Mouse (Mus musculus): ENCODE data around the gene Nt5c. TPM values are rescaled to one million over a fixed set of nuclear protein-coding genes. Genes with fewer than 3 reads are reported as not detected.

The Nt5c gene
- polyA plus RNA-seq, 1 experiment from 2014 or later: 48.3 TPM

DNA sequence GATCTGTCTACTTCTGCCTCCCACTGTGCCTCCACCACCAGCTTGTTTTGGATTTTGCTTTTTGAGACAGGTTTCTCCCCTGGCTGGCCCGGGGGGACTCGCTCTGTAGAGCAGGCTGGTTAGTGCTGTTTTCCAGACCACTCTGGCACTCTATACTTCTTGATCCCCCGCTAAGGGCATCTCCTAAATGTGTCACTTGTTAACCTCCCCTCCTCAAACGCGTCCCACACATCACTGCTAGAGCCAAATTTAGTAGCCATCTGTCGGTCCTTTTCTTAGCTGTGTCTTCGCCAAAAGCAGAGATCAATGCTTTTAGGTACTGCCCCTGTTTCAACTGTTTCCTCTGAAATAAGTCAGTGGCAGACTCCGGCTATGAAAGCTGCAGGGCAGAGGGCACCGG, 27.0 kb upstream of the Nt5c start:
- 59% methylated on average over 9 of the region's 9 CpGs for WGBS (ENCODE audit: insufficient replicate concordance)
- no peak for TF ChIP-seq CTCF (IDR thresholded peaks at IDR 0.05; ENCODE audit: low read depth)
- TF ChIP-seq EP300 (IDR thresholded peaks at IDR 0.05; ENCODE audit: low read depth): no peak
- ATAC-seq: no peak
- H3K4me2 ChIP-seq (ENCODE audit: low read depth, low read length): no peak overlapping the region
- H3K4me1 ChIP-seq (ENCODE audit: insufficient read depth): peaks cover 4% of the 10 kb centered on the region; the same call in 1 of the 2 replicates
- no peak overlapping the region for H3K27ac ChIP-seq (ENCODE audit: low read depth)
- DNase-seq: no peak
- H3K9ac ChIP-seq (replicated peaks): no peak overlapping the region
- H3K36me3 ChIP-seq (replicated peaks; ENCODE audit: insufficient read depth, low read length): peaks cover 6% of the 10 kb centered on the region; the same call in 1 of the 2 replicates
- H3K27me3 ChIP-seq (ENCODE audit: insufficient read depth, low read length): no peaks in the 10 kb centered on the region
- no peak overlapping the region for H3K4me3 ChIP-seq (ENCODE audit: low read depth, low read length)
- no peaks in the 10 kb centered on the region for H3K9me3 ChIP-seq (ENCODE audit: low read length)

DNA sequence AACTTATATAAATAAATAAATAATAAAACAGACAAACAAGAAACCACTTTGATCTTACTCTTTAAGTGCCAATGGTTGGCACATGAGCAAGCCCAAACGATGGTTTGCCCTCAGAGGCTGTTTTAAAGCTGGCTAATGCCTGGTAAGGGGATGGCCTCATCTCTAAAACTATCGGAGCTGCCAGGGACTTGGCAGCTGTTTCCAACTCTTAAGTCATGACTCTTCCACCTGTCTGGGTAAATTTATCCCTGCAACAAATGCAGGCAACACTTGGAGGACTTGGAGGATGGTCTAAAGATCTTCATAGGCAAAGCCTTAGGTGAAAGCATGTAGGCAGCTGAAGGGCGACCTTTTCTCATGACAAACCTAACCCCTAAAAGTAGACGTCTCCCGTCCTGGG, 25.3 kb upstream of the Nt5c start:
- no peaks in the 10 kb centered on the region for H3K9me3 ChIP-seq (ENCODE audit: low read length)
- no peak overlapping the region for H3K4me3 ChIP-seq (ENCODE audit: low read depth, low read length)
- H3K4me2 ChIP-seq (ENCODE audit: low read depth, low read length): no peak overlapping the region
- ATAC-seq (no peak), DNase-seq (no peak)
- H3K4me1 ChIP-seq (ENCODE audit: insufficient read depth): peaks cover 15% of the 10 kb centered on the region
- H3K36me3 ChIP-seq (replicated peaks; ENCODE audit: insufficient read depth, low read length): no peaks in the 10 kb centered on the region
- no peak overlapping the region for H3K27ac ChIP-seq (ENCODE audit: low read depth)
- 79% methylated on average over 5 of the region's 5 CpGs for WGBS (ENCODE audit: insufficient replicate concordance)
- no peaks in the 10 kb centered on the region for H3K27me3 ChIP-seq (ENCODE audit: insufficient read depth, low read length)
- no peak overlapping the region for H3K9ac ChIP-seq (replicated peaks)
- no peak for TF ChIP-seq EP300 (IDR thresholded peaks at IDR 0.05; ENCODE audit: low read depth)
- TF ChIP-seq CTCF (IDR thresholded peaks at IDR 0.05; ENCODE audit: low read depth): no peak

DNA sequence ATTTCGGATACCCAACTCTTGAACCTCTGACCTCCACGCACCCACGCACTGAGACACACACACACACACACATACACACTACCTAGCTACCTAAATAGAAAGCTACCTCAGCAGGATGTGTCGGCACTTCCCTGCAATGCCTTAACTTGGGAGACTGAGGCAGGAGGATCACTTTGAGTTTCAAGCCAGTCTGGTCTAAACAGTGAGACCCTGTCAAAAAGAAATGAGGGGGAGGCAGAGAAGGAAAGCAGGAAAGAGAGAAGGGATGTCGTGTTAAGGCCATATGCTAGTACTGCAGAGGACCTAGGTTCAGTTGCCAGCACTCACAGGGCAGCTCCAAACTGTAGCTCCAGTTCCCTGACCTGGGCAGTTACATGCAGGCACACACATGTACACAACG, 23.4 kb upstream of the Nt5c start:
- Histone ChIP-seq H3K36me3 (replicated peaks; ENCODE audit: insufficient read depth, low read length) (no peaks in the 10 kb centered on the region), H3K4me3 (ENCODE audit: low read depth, low read length) (no peak overlapping the region), H3K9me3 (ENCODE audit: low read length) (no peaks in the 10 kb centered on the region), H3K4me1 (ENCODE audit: insufficient read depth) (peaks cover 33% of the 10 kb centered on the region), H3K27me3 (ENCODE audit: insufficient read depth, low read length) (no peaks in the 10 kb centered on the region), H3K9ac (replicated peaks) (no peak overlapping the region), H3K4me2 (ENCODE audit: low read depth, low read length) (no peak overlapping the region), H3K27ac (ENCODE audit: low read depth) (no peak overlapping the region)
- no peak for ATAC-seq
- WGBS (ENCODE audit: insufficient replicate concordance): 62% methylated on average over 6 of the region's 6 CpGs
- no peak for DNase-seq
- TF ChIP-seq EP300 (IDR thresholded peaks at IDR 0.05; ENCODE audit: low read depth): no peak
- TF ChIP-seq CTCF (IDR thresholded peaks at IDR 0.05; ENCODE audit: low read depth): no peak

DNA sequence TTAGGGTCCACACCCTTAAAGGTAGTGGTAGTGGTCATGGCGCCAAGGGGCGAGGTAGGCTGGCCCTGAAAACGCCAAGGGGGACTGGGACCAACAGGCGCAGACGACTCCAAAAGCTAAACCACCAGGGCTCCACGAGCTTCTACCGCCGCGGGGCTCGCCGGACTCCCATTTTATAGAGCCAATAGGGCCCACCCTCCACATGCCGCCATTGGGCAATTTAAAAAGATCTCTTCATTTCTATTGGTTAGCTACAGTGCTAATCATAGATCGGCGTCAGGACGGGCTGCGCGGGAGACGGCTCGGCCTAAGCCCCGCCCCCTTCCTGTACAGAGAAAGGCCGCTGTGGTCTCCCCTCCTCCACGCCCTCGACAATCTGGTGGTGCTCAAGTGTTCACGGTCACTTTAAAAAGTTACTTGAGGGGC, 22.6 kb upstream of the Nt5c start, which contains the start of gene Jpt1:
Jpt1 (minus strand) TSS at position 150 of the 426 bp plus-strand sequence.
- no peaks in the 10 kb centered on the region for H3K36me3 ChIP-seq (replicated peaks; ENCODE audit: insufficient read depth, low read length)
- H3K4me1 ChIP-seq (ENCODE audit: insufficient read depth): peaks cover 38% of the 10 kb centered on the region
- peak within 1 kb of the TSS; percentile 95 for H3K4me2 ChIP-seq (ENCODE audit: low read depth, low read length)
- peak within 1 kb of the TSS; percentile 91 for H3K27ac ChIP-seq (ENCODE audit: low read depth)
- H3K9ac ChIP-seq (replicated peaks): peak within 1 kb of the TSS; percentile 98
- ATAC-seq (peak; percentile 91), DNase-seq (peak; percentile 95)
- H3K9me3 ChIP-seq (ENCODE audit: low read length): no peaks in the 10 kb centered on the region
- WGBS (ENCODE audit: insufficient replicate concordance): under 1% methylated on average over 24 of the region's 24 CpGs
- H3K4me3 ChIP-seq (ENCODE audit: low read depth, low read length): peak within 1 kb of the TSS; percentile 98
- TF ChIP-seq CTCF (IDR thresholded peaks at IDR 0.05; ENCODE audit: low read depth) (no peak), EP300 (IDR thresholded peaks at IDR 0.05; ENCODE audit: low read depth) (peak; percentile 72; the same call in 1 of the 2 replicates)
- H3K27me3 ChIP-seq (ENCODE audit: insufficient read depth, low read length): no peaks in the 10 kb centered on the region

DNA sequence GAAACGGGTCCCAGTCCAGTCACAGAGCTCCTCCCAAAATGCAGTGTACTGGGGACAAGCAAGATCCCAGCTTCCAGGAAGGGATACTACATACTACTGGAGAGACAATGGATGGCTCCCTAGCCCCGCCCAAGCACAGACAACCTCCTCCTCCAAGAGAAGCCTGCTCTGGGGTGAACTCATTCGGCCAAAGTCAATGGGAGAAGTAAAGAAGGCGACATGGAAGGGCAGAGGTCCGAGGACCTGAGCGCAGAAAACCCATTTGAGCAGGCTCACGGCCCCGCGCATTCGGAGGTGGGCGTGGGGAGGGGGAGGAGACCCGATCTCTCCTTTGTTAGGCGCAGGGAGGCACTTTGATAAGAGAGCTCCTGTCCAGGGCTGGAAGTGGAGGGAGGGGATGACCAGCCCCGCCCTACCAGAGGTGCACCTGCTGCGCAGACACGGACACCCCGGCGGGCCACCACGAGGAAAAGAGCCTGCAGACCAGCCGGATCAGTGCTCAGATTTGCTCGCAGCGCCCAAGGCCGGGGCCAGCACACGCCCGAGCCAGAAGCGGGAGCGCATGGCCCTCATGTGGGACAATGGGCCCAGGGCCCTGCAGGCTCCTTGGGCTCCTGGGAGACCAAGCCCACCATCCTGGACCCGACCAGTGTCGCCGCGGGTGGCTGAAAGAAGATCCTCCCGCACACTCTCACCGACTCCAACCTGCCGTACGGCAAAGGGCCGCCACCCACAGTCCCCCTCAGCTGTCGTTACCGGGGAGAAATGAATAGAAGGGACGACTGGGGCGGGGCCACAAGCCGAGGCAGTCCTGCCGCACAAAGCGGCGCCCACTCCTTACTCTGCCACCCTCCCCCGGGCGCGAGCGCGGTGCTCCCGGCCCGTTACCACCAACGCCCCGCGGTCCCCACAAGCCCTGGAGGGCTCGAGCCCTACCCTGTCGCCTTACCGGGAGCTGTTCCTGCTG, 21.9 kb upstream of the Nt5c start:
- H3K4me1 ChIP-seq (ENCODE audit: insufficient read depth): peaks cover 42% of the 10 kb centered on the region
- DNase-seq (peak; percentile 65), ATAC-seq (peak; percentile 69)
- peak overlapping the region; percentile 95 for H3K4me2 ChIP-seq (ENCODE audit: low read depth, low read length)
- peak overlapping the region; percentile 91 for H3K27ac ChIP-seq (ENCODE audit: low read depth)
- H3K9ac ChIP-seq (replicated peaks): peak overlapping the region; percentile 98
- H3K9me3 ChIP-seq (ENCODE audit: low read length): no peaks in the 10 kb centered on the region
- H3K36me3 ChIP-seq (replicated peaks; ENCODE audit: insufficient read depth, low read length): no peaks in the 10 kb centered on the region
- no peak for TF ChIP-seq EP300 (IDR thresholded peaks at IDR 0.05; ENCODE audit: low read depth)
- TF ChIP-seq CTCF (IDR thresholded peaks at IDR 0.05; ENCODE audit: low read depth): no peak
- no peaks in the 10 kb centered on the region for H3K27me3 ChIP-seq (ENCODE audit: insufficient read depth, low read length)
- H3K4me3 ChIP-seq (ENCODE audit: low read depth, low read length): peak overlapping the region; percentile 98
- under 1% methylated on average over 52 of the region's 57 CpGs for WGBS (ENCODE audit: insufficient replicate concordance)

DNA sequence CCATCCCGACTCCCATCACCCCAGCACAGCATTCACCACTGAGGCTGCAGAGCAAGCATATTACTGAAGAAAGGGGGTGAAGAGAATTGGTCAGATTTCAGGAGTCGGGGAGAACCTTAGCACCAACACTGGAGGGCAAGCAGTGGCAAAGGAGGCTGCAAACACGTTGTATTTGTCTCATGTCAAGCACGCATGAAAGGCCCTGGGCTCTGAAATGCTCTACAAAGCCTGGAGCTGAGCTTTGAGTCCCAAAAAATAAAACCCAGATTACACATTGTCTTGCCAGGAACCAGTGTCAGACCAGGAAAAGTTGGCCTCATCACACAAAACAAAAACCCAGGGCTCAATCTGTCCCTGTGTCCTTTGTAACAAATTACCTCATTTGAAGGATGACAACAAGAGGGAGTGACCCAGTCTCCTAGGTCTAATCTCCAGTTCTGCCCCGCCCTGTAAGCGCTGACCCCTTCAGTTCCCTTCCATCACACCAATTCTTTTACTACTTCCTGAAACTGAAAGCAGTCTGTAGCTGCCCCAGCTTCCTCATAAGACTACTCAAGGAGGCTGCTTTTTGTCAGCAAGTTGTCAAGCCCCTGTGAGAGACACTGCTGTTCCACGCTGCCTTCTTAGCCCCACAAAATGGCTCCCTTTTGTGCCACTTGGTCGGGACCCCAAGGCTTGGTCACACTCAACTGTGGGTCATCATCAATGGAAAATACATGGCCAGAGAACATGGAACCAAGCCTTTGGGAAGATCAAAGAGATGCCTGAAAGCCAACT, 20.9 kb upstream of the Nt5c start:
- Histone ChIP-seq H3K4me2 (ENCODE audit: low read depth, low read length) (peak overlapping the region; percentile 95), H3K9me3 (ENCODE audit: low read length) (no peaks in the 10 kb centered on the region), H3K4me1 (ENCODE audit: insufficient read depth) (peaks cover 52% of the 10 kb centered on the region), H3K27ac (ENCODE audit: low read depth) (peak overlapping the region; percentile 91), H3K27me3 (ENCODE audit: insufficient read depth, low read length) (no peaks in the 10 kb centered on the region), H3K36me3 (replicated peaks; ENCODE audit: insufficient read depth, low read length) (no peaks in the 10 kb centered on the region), H3K4me3 (ENCODE audit: low read depth, low read length) (peak overlapping the region; percentile 98), H3K9ac (replicated peaks) (peak overlapping the region; percentile 98)
- DNase-seq (peak; percentile 49), ATAC-seq (no peak)
- WGBS (ENCODE audit: insufficient replicate concordance): 24% methylated on average over 8 of the region's 8 CpGs
- no peak for TF ChIP-seq EP300 (IDR thresholded peaks at IDR 0.05; ENCODE audit: low read depth)
- TF ChIP-seq CTCF (IDR thresholded peaks at IDR 0.05; ENCODE audit: low read depth): no peak

Data from liver, postnatal 0 days (tissue).